Mouse (Mus musculus) embryonic facial prominence, embryonic 14.5 days (tissue): ENCODE results near the gene Pard3. TPM values are rescaled to one million over a fixed set of nuclear protein-coding genes. Genes with fewer than 3 reads are reported as not detected.

Source experiments
- ATAC-seq: fragments of 200-750 bp; cut with Nextera tagmentation; 2 replicates; pipeline ENCODE4 v1.8.0; 2017; ENCODE audit warnings: low read depth, moderate number of reproducible peaks, moderate TSS enrichment
- DNase-seq: peaks from one replicate; pipeline ENCODE4 v3.0.0-alpha.2; 2015; ENCODE audit warnings: low spot score
- H3K27ac ChIP-seq: fragments of 300-500 bp; sonication (generic); replicated peaks from 2 replicates; pipeline ENCODE4 v1.5.1; 2014; ENCODE audit warnings: low read depth, mild to moderate bottlenecking, low read length, moderate library complexity
- H3K27me3 ChIP-seq: fragments of 300-500 bp; sonication (generic); replicated peaks from 2 replicates; pipeline ENCODE4 v1.6.1; 2014; ENCODE audit warnings: low read length; ENCODE audit not compliant: control insufficient read depth, insufficient read depth
- H3K36me3 ChIP-seq: fragments of 300-500 bp; sonication (generic); 2 replicates; pipeline ENCODE4 v1.6.1; 2014; ENCODE audit warnings: low read length, mixed read lengths; ENCODE audit not compliant: control insufficient read depth, insufficient read depth
- H3K4me1 ChIP-seq: fragments of 300-500 bp; sonication (generic); 2 replicates; pipeline ENCODE4 v1.6.1; 2014; ENCODE audit warnings: antibody characterized with exemption, low read length; ENCODE audit not compliant: control insufficient read depth, insufficient read depth
- H3K4me2 ChIP-seq: fragments of 300-500 bp; sonication (generic); 2 replicates; pipeline ENCODE4 v1.6.1; 2014; ENCODE audit warnings: low read depth, mild to moderate bottlenecking, low read length, moderate library complexity, mixed read lengths
- H3K4me3 ChIP-seq: fragments of 300-500 bp; sonication (generic); 2 replicates; pipeline ENCODE4 v1.5.1; 2014; ENCODE audit warnings: low read depth, mild to moderate bottlenecking, low read length
- H3K9ac ChIP-seq: fragments of 300-500 bp; sonication (generic); 2 replicates; pipeline ENCODE4 v1.6.1; 2014; ENCODE audit warnings: low read depth, mild to moderate bottlenecking, low read length, moderate library complexity, mixed read lengths
- H3K9me3 ChIP-seq: fragments of 300-500 bp; sonication (generic); 2 replicates; pipeline ENCODE4 v1.6.1; 2016; ENCODE audit warnings: low read length; ENCODE audit not compliant: control insufficient read depth
- WGBS: fragments of 180-500 bp; shearing (Covaris S2); extraction: QIAGEN DNeasy Blood & Tissue Kit; methylation state at CpG from one replicate; pipeline ENCODE4 v1.1.7; 2014; 5-methylcytosine and 5-hydroxymethylcytosine counted together
- polyA plus RNA-seq: library from polyadenylated mRNA; unstranded; fragments of >200 nt; fragmentation: Nextera tagmentation; extraction: Ambion mirVana; gene quantifications from 2 replicates; pipeline ENCODE4 v1.2.1, GENCODE M21; 2014

Gene Pard3
- polyA plus RNA-seq, 1 experiment from 2014 or later = 35.4 TPM

- H3K4me2 ChIP-seq = no peak overlapping the region
- H3K36me3 ChIP-seq = peaks cover 38% of the 10 kb centered on the region
- no peaks in the 10 kb centered on the region for H3K27me3 ChIP-seq
- no peaks in the 10 kb centered on the region for H3K4me1 ChIP-seq
- H3K9ac ChIP-seq = no peak overlapping the region
- H3K27ac ChIP-seq = no peak overlapping the region
- no peak for ATAC-seq
- no peak for DNase-seq
- no peak overlapping the region for H3K4me3 ChIP-seq
- WGBS = 78% methylated on average over 4 of the region's 4 CpGs
- no peaks in the 10 kb centered on the region for H3K9me3 ChIP-seq
Observed at GRCm38 (mm10) chr8:127411190-127411848, 347.6 kb downstream of the Pard3 start.

- Histone ChIP-seq H3K27me3 (no peaks in the 10 kb centered on the region), H3K27ac (no peak overlapping the region), H3K4me1 (no peaks in the 10 kb centered on the region), H3K36me3 (peaks cover 26% of the 10 kb centered on the region), H3K4me3 (no peak overlapping the region), H3K9ac (no peak overlapping the region), H3K4me2 (no peak overlapping the region), H3K9me3 (no peaks in the 10 kb centered on the region)
- 65% methylated on average over 7 of the region's 7 CpGs for WGBS
- ATAC-seq (no peak), DNase-seq (no peak)
Observed at GRCm38 (mm10) chr8:127423021-127423420, 359.3 kb downstream of the Pard3 start.

DNA sequence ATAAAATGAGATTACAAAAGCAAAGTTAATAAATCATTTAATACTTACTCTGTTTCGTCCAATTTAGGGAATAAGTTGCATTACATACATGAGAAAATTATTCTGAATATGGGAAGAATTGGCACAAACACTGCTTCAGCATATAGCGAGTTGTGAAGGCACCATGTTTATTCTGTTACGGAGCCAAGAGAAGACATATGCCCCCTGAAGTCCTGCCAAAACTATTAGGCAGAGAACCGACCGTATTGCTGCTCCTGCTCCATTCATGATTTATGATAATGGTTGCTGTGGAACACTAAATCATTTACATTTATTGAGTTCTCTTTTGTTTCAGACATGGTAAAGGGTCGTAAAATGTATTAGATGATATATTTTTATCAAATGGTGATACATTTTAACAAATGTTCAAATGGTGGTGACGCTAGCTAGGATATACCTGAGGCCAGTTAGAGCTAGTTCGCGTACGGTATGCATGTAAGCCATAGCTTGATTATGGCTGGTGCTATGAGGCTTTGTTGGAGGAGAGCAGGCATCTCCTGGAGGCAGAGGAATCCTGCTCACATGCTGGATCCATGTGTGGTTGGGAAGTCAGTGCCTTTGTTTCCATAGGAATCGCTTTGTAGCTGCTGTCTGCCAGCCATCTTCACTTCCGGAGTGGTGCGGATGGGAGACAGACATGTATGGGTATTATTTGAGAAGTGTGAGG, 360.7 kb downstream of the Pard3 start:
- peak; percentile 32 for DNase-seq
- Histone ChIP-seq H3K4me2 (no peak overlapping the region), H3K36me3 (peaks cover 28% of the 10 kb centered on the region), H3K4me3 (no peak overlapping the region), H3K27me3 (no peaks in the 10 kb centered on the region), H3K27ac (no peak overlapping the region), H3K9me3 (no peaks in the 10 kb centered on the region), H3K4me1 (no peaks in the 10 kb centered on the region), H3K9ac (no peak overlapping the region)
- no peak for ATAC-seq
- 80% methylated on average over 13 of the region's 13 CpGs for WGBS

DNA sequence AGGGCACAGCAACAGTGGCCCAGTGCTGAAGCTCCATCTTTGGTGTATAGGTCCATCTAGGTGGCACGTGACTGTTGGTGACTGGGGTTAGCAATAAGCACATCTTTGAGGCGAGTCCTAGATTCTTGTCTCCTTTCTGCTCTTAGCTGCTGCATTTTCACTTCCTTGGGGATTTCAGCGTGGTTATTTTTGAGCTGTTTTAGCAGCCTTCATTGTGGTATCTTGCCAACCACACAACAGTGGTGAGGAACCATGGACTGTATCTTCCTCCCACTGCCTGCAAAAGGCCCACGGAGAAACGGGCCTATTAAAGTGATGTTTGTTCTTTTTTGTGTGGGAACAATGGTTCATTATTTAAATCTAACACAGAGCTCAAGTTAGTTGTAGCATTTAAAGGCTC, 363.2 kb downstream of the Pard3 start:
- DNase-seq (no peak), ATAC-seq (no peak)
- Histone ChIP-seq H3K4me3 (no peak overlapping the region), H3K4me2 (no peak overlapping the region), H3K36me3 (peaks cover 24% of the 10 kb centered on the region), H3K4me1 (no peaks in the 10 kb centered on the region), H3K9ac (no peak overlapping the region), H3K27me3 (no peaks in the 10 kb centered on the region), H3K27ac (no peak overlapping the region), H3K9me3 (no peaks in the 10 kb centered on the region)
- WGBS = 77% methylated on average over 5 of the region's 5 CpGs

- no peaks in the 10 kb centered on the region for H3K9me3 ChIP-seq
- H3K4me3 ChIP-seq = no peak overlapping the region
- WGBS = 78% methylated on average over 7 of the region's 7 CpGs
- no peak for DNase-seq
- ATAC-seq = no peak
- no peaks in the 10 kb centered on the region for H3K4me1 ChIP-seq
- no peaks in the 10 kb centered on the region for H3K27me3 ChIP-seq
- no peak overlapping the region for H3K9ac ChIP-seq
- H3K4me2 ChIP-seq = no peak overlapping the region
- H3K36me3 ChIP-seq = peaks cover 34% of the 10 kb centered on the region
- no peak overlapping the region for H3K27ac ChIP-seq
Observed at GRCm38 (mm10) chr8:127428004-127428403, 364.3 kb downstream of the Pard3 start.

- no peaks in the 10 kb centered on the region for H3K9me3 ChIP-seq
- WGBS = 71% methylated on average over 2 of the region's 2 CpGs
- no peak overlapping the region for H3K4me2 ChIP-seq
- DNase-seq = no peak
- no peaks in the 10 kb centered on the region for H3K4me1 ChIP-seq
- no peaks in the 10 kb centered on the region for H3K27me3 ChIP-seq
- H3K4me3 ChIP-seq = no peak overlapping the region
- H3K36me3 ChIP-seq = peaks cover 45% of the 10 kb centered on the region
- no peak overlapping the region for H3K9ac ChIP-seq
- no peak for ATAC-seq
- no peak overlapping the region for H3K27ac ChIP-seq
Observed at GRCm38 (mm10) chr8:127431236-127431635, 367.5 kb downstream of the Pard3 start.

DNA sequence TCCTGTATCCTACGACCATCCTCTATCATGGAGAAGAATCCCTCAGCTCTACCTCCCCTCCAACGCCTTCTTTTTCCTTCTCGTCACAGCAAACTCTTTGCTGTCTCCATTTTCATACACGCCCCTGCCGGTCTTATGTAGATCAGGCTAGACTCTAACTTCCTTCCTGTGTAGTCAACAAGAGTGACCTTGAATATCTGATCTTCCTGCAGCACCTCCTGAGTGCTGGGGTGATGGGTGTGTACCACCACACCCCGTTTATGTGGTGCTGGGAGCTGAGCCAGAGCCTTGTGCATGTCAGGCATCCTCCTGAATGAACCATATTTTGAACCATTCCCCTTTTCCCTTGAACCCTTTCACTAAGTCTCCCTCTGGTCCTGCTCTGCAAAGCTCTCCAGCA, 372.3 kb downstream of the Pard3 start:
- Histone ChIP-seq H3K9ac (no peak overlapping the region), H3K4me2 (no peak overlapping the region), H3K9me3 (no peaks in the 10 kb centered on the region), H3K4me1 (peaks cover 15% of the 10 kb centered on the region; the same call in 1 of the 2 replicates), H3K4me3 (no peak overlapping the region), H3K27me3 (no peaks in the 10 kb centered on the region), H3K36me3 (peaks cover 23% of the 10 kb centered on the region), H3K27ac (no peak overlapping the region)
- DNase-seq (no peak), ATAC-seq (no peak)
- WGBS = 88% methylated on average over 6 of the region's 6 CpGs

DNA sequence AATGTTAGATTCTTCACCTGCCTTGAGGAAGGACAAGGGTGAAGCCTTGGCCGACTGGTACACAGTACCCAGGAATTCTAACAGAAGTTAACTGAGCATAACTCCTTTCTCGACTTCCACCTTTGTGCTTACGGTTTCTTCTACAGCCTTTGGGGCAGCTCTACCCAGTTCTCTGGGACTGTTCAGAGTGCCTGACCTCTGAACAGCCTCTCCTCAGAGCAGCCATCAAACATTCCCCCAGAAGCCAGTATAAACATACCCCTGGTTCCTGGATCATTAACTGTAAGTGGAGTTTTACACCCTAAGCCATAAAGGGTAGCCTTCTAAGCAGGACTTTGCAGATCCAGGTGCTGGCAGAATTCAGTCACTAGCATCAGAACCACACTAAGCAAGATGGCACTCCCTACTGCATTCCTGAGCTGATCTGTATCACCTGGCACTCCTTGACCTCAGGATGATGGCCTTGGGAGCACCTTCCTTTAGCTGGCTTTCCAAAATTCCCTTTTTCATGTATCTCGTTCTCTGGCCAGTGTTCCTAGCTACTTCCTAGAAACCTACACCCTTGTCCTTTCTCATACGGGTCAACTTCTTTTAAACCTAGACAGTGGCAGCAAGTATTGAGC, 374.0 kb downstream of the Pard3 start:
- 89% methylated on average over 5 of the region's 5 CpGs for WGBS
- DNase-seq = no peak
- H3K4me2 ChIP-seq = no peak overlapping the region
- ATAC-seq = no peak
- peaks cover 14% of the 10 kb centered on the region for H3K36me3 ChIP-seq
- H3K4me1 ChIP-seq = peaks cover 15% of the 10 kb centered on the region; the same call in 1 of the 2 replicates
- no peaks in the 10 kb centered on the region for H3K27me3 ChIP-seq
- H3K9me3 ChIP-seq = no peaks in the 10 kb centered on the region
- H3K27ac ChIP-seq = no peak overlapping the region
- H3K4me3 ChIP-seq = no peak overlapping the region
- no peak overlapping the region for H3K9ac ChIP-seq
